Mouse (Mus musculus) cortical plate, adult 2 months (tissue): ENCODE data around the gene Efcc1.

ENCODE experiments used
- CTCF ChIP-seq: fragments of 200-500 bp; IDR thresholded peaks from 2 replicates; pipeline ENCODE4 v1.5.1; 2011; ENCODE audit warnings: mild to moderate bottlenecking, control low read depth, low read length; ENCODE audit not compliant: insufficient read depth; ENCODE audit errors: extremely low read depth
- POLR2A ChIP-seq: fragments of 200-500 bp; IDR thresholded peaks from 2 replicates; pipeline ENCODE4 v1.6.1; 2011; ENCODE audit warnings: mild to moderate bottlenecking, low read length, control low read depth; ENCODE audit not compliant: insufficient read depth; ENCODE audit errors: extremely low read depth

DNA sequence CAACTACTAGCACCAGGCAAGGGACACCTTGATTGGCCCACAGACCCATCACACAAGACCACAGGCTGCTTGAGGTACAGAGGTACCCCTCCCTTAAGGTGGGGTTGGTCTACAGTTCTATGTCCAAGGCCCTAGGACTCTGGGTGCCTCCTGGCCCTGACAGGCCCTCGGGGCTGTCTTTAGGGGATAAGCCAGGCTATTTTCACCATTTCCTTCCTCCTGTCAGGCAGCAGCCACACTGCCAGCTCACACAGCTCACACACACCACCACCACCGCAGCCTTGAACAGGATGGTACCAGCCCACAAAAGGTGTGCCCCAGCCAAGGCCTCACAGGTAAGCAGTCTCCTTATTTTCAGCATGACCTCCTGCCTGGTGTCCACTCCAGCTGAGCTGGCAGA lies 47.2 kb downstream of the Efcc1 start, which contains the start of gene Gp9:
- no peak for TF ChIP-seq CTCF
- no peak for TF ChIP-seq POLR2A
